Mouse (Mus musculus) testis, adult 2 months (tissue): ENCODE measurements around the gene Them7. TPM values are rescaled to one million over a fixed set of nuclear protein-coding genes. Genes with fewer than 3 reads are reported as not detected.
A peak's percentile ranks its signal among the peaks of the same experiment; 100 is the strongest.

ENCODE experiments used
- H3K27ac ChIP-seq: fragments of 200-500 bp; 2 replicates; pipeline ENCODE4 v1.5.1; 2012; ENCODE audit warnings: low read depth, low read length; ENCODE audit not compliant: control insufficient read depth, insufficient read depth
- H3K27me3 ChIP-seq: fragments of 200-500 bp; 2 replicates; pipeline ENCODE4 v1.6.1; 2012; ENCODE audit warnings: mild to moderate bottlenecking, low read length, moderate library complexity; ENCODE audit not compliant: control insufficient read depth, insufficient read depth
- H3K36me3 ChIP-seq: fragments of 200-500 bp; 2 replicates; pipeline ENCODE4 v1.6.1; 2012; ENCODE audit warnings: mild to moderate bottlenecking, low read length; ENCODE audit not compliant: control insufficient read depth, insufficient read depth
- H3K4me1 ChIP-seq: fragments of 200-500 bp; 2 replicates; pipeline ENCODE4 v1.6.1; 2012; ENCODE audit warnings: low read length; ENCODE audit not compliant: control insufficient read depth, insufficient read depth
- H3K4me3 ChIP-seq: fragments of 200-500 bp; 2 replicates; pipeline ENCODE4 v1.5.1; 2012; ENCODE audit warnings: low read depth, mild to moderate bottlenecking, low read length, moderate library complexity, mixed read lengths; ENCODE audit not compliant: control insufficient read depth
- CTCF ChIP-seq: fragments of 200-500 bp; IDR thresholded peaks from 2 replicates; pipeline ENCODE4 v1.5.1; 2012; ENCODE audit warnings: low read depth, mild to moderate bottlenecking, inconsistent platforms, low read length, moderate library complexity; ENCODE audit not compliant: control insufficient read depth, insufficient read depth, insufficient replicate concordance
- POLR2A ChIP-seq: fragments of 200-500 bp; IDR thresholded peaks from 2 replicates; pipeline ENCODE4 v1.6.1; 2012; ENCODE audit warnings: low read depth, mild to moderate bottlenecking, inconsistent platforms, low read length, moderate library complexity; ENCODE audit not compliant: control insufficient read depth
- polyA plus RNA-seq: library from polyadenylated mRNA; depleted of rRNA; stranded (reverse); fragments of >200 nt; gene quantifications from 2 replicates; pipeline ENCODE4 v1.2.3, GENCODE M21; 2012

The Them7 gene
- polyA plus RNA-seq, 1 experiment, result 0.56 TPM

GRCm38 (mm10) chr2:105390653-105391413 lies 166.7 kb downstream of the Them7 start:
- Histone ChIP-seq H3K27me3 (no peaks in the 10 kb centered on the region), H3K36me3 (no peaks in the 10 kb centered on the region), H3K27ac (no peak overlapping the region), H3K4me1 (no peaks in the 10 kb centered on the region), H3K4me3 (no peak overlapping the region)
- no peak for TF ChIP-seq POLR2A
- TF ChIP-seq CTCF, result no peak

- Histone ChIP-seq H3K27ac (no peak overlapping the region), H3K4me3 (no peak overlapping the region), H3K27me3 (no peaks in the 10 kb centered on the region), H3K4me1 (no peaks in the 10 kb centered on the region), H3K36me3 (no peaks in the 10 kb centered on the region)
- no peak for TF ChIP-seq POLR2A
- no peak for TF ChIP-seq CTCF
Measured at GRCm38 (mm10) chr2:105391414-105391784, 167.3 kb downstream of the Them7 start.

GRCm38 (mm10) chr2:105392514-105392913 lies 168.4 kb downstream of the Them7 start:
- Histone ChIP-seq H3K4me1 (no peaks in the 10 kb centered on the region), H3K27me3 (no peaks in the 10 kb centered on the region), H3K27ac (no peak overlapping the region), H3K36me3 (no peaks in the 10 kb centered on the region), H3K4me3 (no peak overlapping the region)
- TF ChIP-seq CTCF (no peak), POLR2A (no peak)

GRCm38 (mm10) chr2:105394375-105394774 lies 170.3 kb downstream of the Them7 start:
- no peaks in the 10 kb centered on the region for H3K36me3 ChIP-seq

GRCm38 (mm10) chr2:105396066-105396465 lies 171.9 kb downstream of the Them7 start:
- TF ChIP-seq CTCF (no peak), POLR2A (no peak)
- no peaks in the 10 kb centered on the region for H3K36me3 ChIP-seq
- no peak overlapping the region for H3K27ac ChIP-seq
- H3K4me1 ChIP-seq, result peaks cover 8% of the 10 kb centered on the region
- no peak overlapping the region for H3K4me3 ChIP-seq
- H3K27me3 ChIP-seq, result no peaks in the 10 kb centered on the region

More at GRCm38 (mm10) chr2:105394375-105394774, 170.3 kb downstream of the Them7 start:
- Histone ChIP-seq H3K4me3 (no peak overlapping the region), H3K4me1 (peaks cover 8% of the 10 kb centered on the region), H3K27ac (no peak overlapping the region), H3K27me3 (no peaks in the 10 kb centered on the region)
- TF ChIP-seq CTCF, result no peak
- no peak for TF ChIP-seq POLR2A

GRCm38 (mm10) chr2:105397446-105398211 lies 173.5 kb downstream of the Them7 start:
- Histone ChIP-seq H3K4me1 (peaks cover 8% of the 10 kb centered on the region), H3K4me3 (no peak overlapping the region), H3K36me3 (no peaks in the 10 kb centered on the region), H3K27me3 (no peaks in the 10 kb centered on the region), H3K27ac (no peak overlapping the region)
- TF ChIP-seq POLR2A (no peak), CTCF (no peak)

GRCm38 (mm10) chr2:105398636-105399084 lies 174.5 kb downstream of the Them7 start:
- no peak for TF ChIP-seq CTCF
- TF ChIP-seq POLR2A, result no peak
- H3K36me3 ChIP-seq, result no peaks in the 10 kb centered on the region
- peaks cover 8% of the 10 kb centered on the region for H3K4me1 ChIP-seq
- no peak overlapping the region for H3K27ac ChIP-seq
- H3K4me3 ChIP-seq, result peak overlapping the region; percentile 71
- no peaks in the 10 kb centered on the region for H3K27me3 ChIP-seq
